Mouse (Mus musculus) A20 (cell line): Measurements from ENCODE around the gene Nynrin.

ENCODE experiments used
- DNase-seq: peaks from one replicate; pipeline ENCODE4 v3.0.0-alpha.2; 2011; ENCODE audit warnings: low read depth, low spot score

Nynrin gene

GRCm38 (mm10) chr14:55922475-55923232 is 68.8 kb downstream of the Nynrin start:
- DNase-seq: no peak
